Mouse (Mus musculus): ENCODE results near the gene Atp8b3. TPM values are rescaled to one million over a fixed set of nuclear protein-coding genes. Genes with fewer than 3 reads are reported as not detected.

The Atp8b3 gene
- polyA plus RNA-seq, 1 experiment: 0.04 TPM

- Histone ChIP-seq H3K4me3 (ENCODE audit: extremely low read depth, insufficient read depth, insufficient read length) (no peak overlapping the region), H3K36me3 (ENCODE audit: control insufficient read depth, insufficient read depth, low read length) (no peaks in the 10 kb centered on the region), H3K27ac (ENCODE audit: insufficient read depth, low read length) (no peak overlapping the region), H3K4me1 (ENCODE audit: control insufficient read depth, insufficient read depth, insufficient read length) (no peaks in the 10 kb centered on the region), H3K27me3 (ENCODE audit: control insufficient read depth, insufficient read depth, low read length) (peaks cover 25% of the 10 kb centered on the region)
- TF ChIP-seq CTCF (IDR thresholded peaks at IDR 0.05; ENCODE audit: extremely low read depth, insufficient read depth, insufficient read length, insufficient replicate concordance) (no peak), POLR2A (IDR thresholded peaks at IDR 0.05; ENCODE audit: low read depth, low read length) (no peak)
- no peak for DNase-seq (ENCODE audit: low read depth in 1 of 2, low spot score in 2 of 2)
- 12% methylated on average over 7 of the region's 9 CpGs for WGBS
Observed at GRCm38 (mm10) chr10:80504724-80505123, 34.2 kb downstream of the Atp8b3 start.

- Histone ChIP-seq H3K4me1 (ENCODE audit: control insufficient read depth, insufficient read depth, insufficient read length) (no peaks in the 10 kb centered on the region), H3K27me3 (ENCODE audit: control insufficient read depth, insufficient read depth, low read length) (peaks cover 25% of the 10 kb centered on the region), H3K4me3 (ENCODE audit: extremely low read depth, insufficient read depth, insufficient read length) (no peak overlapping the region), H3K27ac (ENCODE audit: insufficient read depth, low read length) (no peak overlapping the region), H3K36me3 (ENCODE audit: control insufficient read depth, insufficient read depth, low read length) (no peaks in the 10 kb centered on the region)
- no peak for DNase-seq (ENCODE audit: low read depth in 1 of 2, low spot score in 2 of 2)
- TF ChIP-seq POLR2A (IDR thresholded peaks at IDR 0.05; ENCODE audit: low read depth, low read length): no peak
- no peak for TF ChIP-seq CTCF (IDR thresholded peaks at IDR 0.05; ENCODE audit: extremely low read depth, insufficient read depth, insufficient read length, insufficient replicate concordance)
- WGBS: 12% methylated on average over 27 of the region's 27 CpGs
Observed at GRCm38 (mm10) chr10:80503599-80504220, 35.2 kb downstream of the Atp8b3 start.

- H3K4me3 ChIP-seq (ENCODE audit: extremely low read depth, insufficient read depth, insufficient read length): no peak overlapping the region
- peaks cover 27% of the 10 kb centered on the region for H3K27me3 ChIP-seq (ENCODE audit: control insufficient read depth, insufficient read depth, low read length)
- no peaks in the 10 kb centered on the region for H3K4me1 ChIP-seq (ENCODE audit: control insufficient read depth, insufficient read depth, insufficient read length)
- no peak overlapping the region for H3K27ac ChIP-seq (ENCODE audit: insufficient read depth, low read length)
- WGBS: 9% methylated on average over 22 of the region's 22 CpGs
- no peak for DNase-seq (ENCODE audit: low read depth in 1 of 2, low spot score in 2 of 2)
- no peaks in the 10 kb centered on the region for H3K36me3 ChIP-seq (ENCODE audit: control insufficient read depth, insufficient read depth, low read length)
- TF ChIP-seq CTCF (IDR thresholded peaks at IDR 0.05; ENCODE audit: extremely low read depth, insufficient read depth, insufficient read length, insufficient replicate concordance) (no peak), POLR2A (IDR thresholded peaks at IDR 0.05; ENCODE audit: low read depth, low read length) (no peak)
Observed at GRCm38 (mm10) chr10:80502819-80503314, 36.1 kb downstream of the Atp8b3 start.

- H3K36me3 ChIP-seq (ENCODE audit: control insufficient read depth, insufficient read depth, low read length): no peaks in the 10 kb centered on the region
- H3K4me3 ChIP-seq (ENCODE audit: extremely low read depth, insufficient read depth, insufficient read length): no peak overlapping the region
- DNase-seq (ENCODE audit: low read depth in 1 of 2, low spot score in 2 of 2): no peak
- 2% methylated on average over 7 of the region's 7 CpGs for WGBS
- H3K27me3 ChIP-seq (ENCODE audit: control insufficient read depth, insufficient read depth, low read length): peaks cover 27% of the 10 kb centered on the region
- TF ChIP-seq POLR2A (IDR thresholded peaks at IDR 0.05; ENCODE audit: low read depth, low read length): no peak
- no peak for TF ChIP-seq CTCF (IDR thresholded peaks at IDR 0.05; ENCODE audit: extremely low read depth, insufficient read depth, insufficient read length, insufficient replicate concordance)
- no peak overlapping the region for H3K27ac ChIP-seq (ENCODE audit: insufficient read depth, low read length)
- no peaks in the 10 kb centered on the region for H3K4me1 ChIP-seq (ENCODE audit: control insufficient read depth, insufficient read depth, insufficient read length)
Observed at GRCm38 (mm10) chr10:80502291-80502690, 36.6 kb downstream of the Atp8b3 start.

GRCm38 (mm10) chr10:80496421-80496820, 42.5 kb downstream of the Atp8b3 start:
- TF ChIP-seq CTCF (IDR thresholded peaks at IDR 0.05; ENCODE audit: extremely low read depth, insufficient read depth, insufficient read length, insufficient replicate concordance): no peak
- TF ChIP-seq POLR2A (IDR thresholded peaks at IDR 0.05; ENCODE audit: low read depth, low read length): no peak
- H3K27ac ChIP-seq (ENCODE audit: insufficient read depth, low read length): no peak overlapping the region
- peaks cover 11% of the 10 kb centered on the region; the same call in 1 of the 2 replicates for H3K4me1 ChIP-seq (ENCODE audit: control insufficient read depth, insufficient read depth, insufficient read length)
- no peaks in the 10 kb centered on the region for H3K36me3 ChIP-seq (ENCODE audit: control insufficient read depth, insufficient read depth, low read length)
- H3K27me3 ChIP-seq (ENCODE audit: control insufficient read depth, insufficient read depth, low read length): peaks cover 40% of the 10 kb centered on the region
- H3K4me3 ChIP-seq (ENCODE audit: extremely low read depth, insufficient read depth, insufficient read length): no peak overlapping the region
- DNase-seq (ENCODE audit: low read depth in 1 of 2, low spot score in 2 of 2): no peak
- WGBS: 5% methylated on average over 20 of the region's 20 CpGs

GRCm38 (mm10) chr10:80495901-80496300, 43.0 kb downstream of the Atp8b3 start:
- Histone ChIP-seq H3K27ac (ENCODE audit: insufficient read depth, low read length) (no peak overlapping the region), H3K4me1 (ENCODE audit: control insufficient read depth, insufficient read depth, insufficient read length) (peaks cover 11% of the 10 kb centered on the region; the same call in 1 of the 2 replicates), H3K36me3 (ENCODE audit: control insufficient read depth, insufficient read depth, low read length) (no peaks in the 10 kb centered on the region), H3K4me3 (ENCODE audit: extremely low read depth, insufficient read depth, insufficient read length) (no peak overlapping the region), H3K27me3 (ENCODE audit: control insufficient read depth, insufficient read depth, low read length) (peaks cover 45% of the 10 kb centered on the region)
- WGBS: 3% methylated on average over 35 of the region's 35 CpGs
- TF ChIP-seq POLR2A (IDR thresholded peaks at IDR 0.05; ENCODE audit: low read depth, low read length) (no peak), CTCF (IDR thresholded peaks at IDR 0.05; ENCODE audit: extremely low read depth, insufficient read depth, insufficient read length, insufficient replicate concordance) (no peak)
- DNase-seq (ENCODE audit: low read depth in 1 of 2, low spot score in 2 of 2): no peak

GRCm38 (mm10) chr10:80494732-80495131, 44.2 kb downstream of the Atp8b3 start, which contains the start of gene Onecut3:
Gene Onecut3 (plus strand): TSS chr10:80494835.
- Histone ChIP-seq H3K27me3 (ENCODE audit: control insufficient read depth, insufficient read depth, low read length) (peaks cover 51% of the 10 kb centered on the region), H3K27ac (ENCODE audit: insufficient read depth, low read length) (no peak within 1 kb of the TSS), H3K36me3 (ENCODE audit: control insufficient read depth, insufficient read depth, low read length) (no peaks in the 10 kb centered on the region), H3K4me3 (ENCODE audit: extremely low read depth, insufficient read depth, insufficient read length) (peak within 1 kb of the TSS; percentile 48; the same call in 1 of the 2 replicates), H3K4me1 (ENCODE audit: control insufficient read depth, insufficient read depth, insufficient read length) (peaks cover 11% of the 10 kb centered on the region; the same call in 1 of the 2 replicates)
- DNase-seq (ENCODE audit: low read depth in 1 of 2, low spot score in 2 of 2): peak in 1 of 2 experiments; percentile 34
- WGBS: 1% methylated on average over 36 of the region's 42 CpGs
- TF ChIP-seq POLR2A (IDR thresholded peaks at IDR 0.05; ENCODE audit: low read depth, low read length) (no peak), CTCF (IDR thresholded peaks at IDR 0.05; ENCODE audit: extremely low read depth, insufficient read depth, insufficient read length, insufficient replicate concordance) (no peak)

All from spleen, adult 2 months (tissue).